Mouse (Mus musculus): ENCODE results near the gene Kcnip1. TPM values are rescaled to one million over a fixed set of nuclear protein-coding genes. Genes with fewer than 3 reads are reported as not detected.

Gene Kcnip1
- total and polyA plus RNA-seq, 3 experiments, result 0.04 to 0.17 TPM; not detected in 1

- no peak for DNase-seq (ENCODE audit: extremely low read depth)
- Histone ChIP-seq H3K36me3 (replicated peaks in 1 of 2; ENCODE audit: control insufficient read depth in 1 of 2, insufficient read depth in 1 of 2, low read length in 1 of 2) (no peaks in the 10 kb centered on the region), H3K9me3 (replicated peaks; ENCODE audit: low read length) (no peaks in the 10 kb centered on the region), H3K27ac (ENCODE audit: insufficient read depth, low read depth) (no peak overlapping the region), H3K4me1 (ENCODE audit: control insufficient read depth in 1 of 2, insufficient read depth in 2 of 2) (peaks cover 0 to 14% of the 10 kb centered on the region in 2 experiments; a peak in 2 of 4 replicates), H3K4me3 (replicated peaks in 1 of 3; ENCODE audit: low read depth in 2 of 3, low read length in 2 of 3, poor library complexity in 1 of 3) (no peak overlapping the region), H3K79me2 (replicated peaks; ENCODE audit: control insufficient read depth, extremely low read depth, insufficient read depth, poor library complexity, severe bottlenecking) (no peaks in the 10 kb centered on the region), H3K9ac (ENCODE audit: insufficient read depth, low read depth) (no peak overlapping the region), H3K4me2 (ENCODE audit: insufficient read depth, low read depth, poor library complexity, severe bottlenecking) (no peak overlapping the region), H3K27me3 (replicated peaks) (peaks cover 31% of the 10 kb centered on the region)
- TF ChIP-seq ZNF384 (IDR thresholded peaks at IDR 0.05; ENCODE audit: low read depth, low read length), result no peak
- no peak for TF ChIP-seq CHD2 (IDR thresholded peaks at IDR 0.05; ENCODE audit: low read length)
- TF ChIP-seq ETS1 (conservative IDR thresholded peaks at IDR 0.05; ENCODE audit: low read depth, low read length), result no peak
- no peak for TF ChIP-seq JUND (conservative IDR thresholded peaks at IDR 0.05; ENCODE audit: low read depth, low read length)
- TF ChIP-seq EP300 (IDR thresholded peaks at IDR 0.05; ENCODE audit: low read length), result no peak
- in situ Hi-C loops (cut with MboI; ENCODE audit: low pct_ligation_motif_present, low pct_unique_long_range_greater_than_20kb, low sequenced_read_pairs) (no loop called here), dilution Hi-C loops (cut with MboI; ENCODE audit: extremely low pct_ligation_motif_present, extremely low pct_unique_long_range_greater_than_20kb, low sequenced_read_pairs) (no loop called here)
Observed at GRCm38 (mm10) chr11:33761201-33761755, 231.7 kb downstream of the Kcnip1 start.

GRCm38 (mm10) chr11:33756624-33757023, 236.3 kb downstream of the Kcnip1 start:
- Histone ChIP-seq H3K27me3 (replicated peaks) (peaks cover 58% of the 10 kb centered on the region), H3K9me3 (replicated peaks; ENCODE audit: low read length) (no peaks in the 10 kb centered on the region), H3K79me2 (replicated peaks; ENCODE audit: control insufficient read depth, extremely low read depth, insufficient read depth, poor library complexity, severe bottlenecking) (no peaks in the 10 kb centered on the region), H3K4me3 (replicated peaks in 1 of 3; ENCODE audit: low read depth in 2 of 3, low read length in 2 of 3, poor library complexity in 1 of 3) (no peak overlapping the region), H3K9ac (ENCODE audit: insufficient read depth, low read depth) (no peak overlapping the region), H3K4me2 (ENCODE audit: insufficient read depth, low read depth, poor library complexity, severe bottlenecking) (no peak overlapping the region), H3K4me1 (ENCODE audit: control insufficient read depth in 1 of 2, insufficient read depth in 2 of 2) (no peaks in the 10 kb centered on the region), H3K27ac (ENCODE audit: insufficient read depth, low read depth) (no peak overlapping the region), H3K36me3 (replicated peaks in 1 of 2; ENCODE audit: control insufficient read depth in 1 of 2, insufficient read depth in 1 of 2, low read length in 1 of 2) (no peaks in the 10 kb centered on the region)
- dilution Hi-C loops (cut with MboI; ENCODE audit: extremely low pct_ligation_motif_present, extremely low pct_unique_long_range_greater_than_20kb, low sequenced_read_pairs), result no loop called here
- TF ChIP-seq RCOR1 (conservative IDR thresholded peaks at IDR 0.05; ENCODE audit: low read depth, low read length) (no peak), ZC3H11A (IDR thresholded peaks at IDR 0.05; ENCODE audit: low read depth, low read length) (no peak), TBP (conservative IDR thresholded peaks at IDR 0.05; ENCODE audit: low read depth, low read length) (no peak), ETS1 (conservative IDR thresholded peaks at IDR 0.05; ENCODE audit: low read depth, low read length) (no peak), RAD21 (IDR thresholded peaks at IDR 0.05; ENCODE audit: low read depth, low read length) (no peak), MAZ (IDR thresholded peaks at IDR 0.05; ENCODE audit: low read depth, low read length) (no peak), NRF1 (IDR thresholded peaks at IDR 0.05; ENCODE audit: low read depth, low read length) (no peak), EP300 (IDR thresholded peaks at IDR 0.05; ENCODE audit: low read length) (no peak), MXI1 (IDR thresholded peaks at IDR 0.05; ENCODE audit: low read depth, low read length) (no peak), HCFC1 (IDR thresholded peaks at IDR 0.05; ENCODE audit: low read depth, low read length) (no peak), SIN3A (IDR thresholded peaks at IDR 0.05; ENCODE audit: low read length) (no peak)
- no peak for DNase-seq (ENCODE audit: extremely low read depth)
- in situ Hi-C loops (cut with MboI; ENCODE audit: low pct_ligation_motif_present, low pct_unique_long_range_greater_than_20kb, low sequenced_read_pairs), result no loop called here
